Mouse (Mus musculus): ENCODE data around the gene Atp13a2.
A peak's percentile ranks its signal among the peaks of the same experiment; 100 is the strongest.

Atp13a2 gene

GRCm38 (mm10) chr4:140986711-140987395 lies at the start of gene Atp13a2:
Atp13a2 (plus strand) TSS chr4:140986873.
- DNase-seq (ENCODE audit: low spot score in 2 of 2) = peak; percentile 79 to 85

GRCm38 (mm10) chr4:140944356-140944755 lies 42.3 kb upstream of the Atp13a2 start:
- peak; percentile 63 to 68 for DNase-seq (ENCODE audit: low spot score in 2 of 2)

- DNase-seq (ENCODE audit: low spot score in 2 of 2) = peak; percentile 81 to 89
These were observed 41.7 kb upstream of the Atp13a2 start for GRCm38 (mm10) chr4:140944961-140945442.

GRCm38 (mm10) chr4:140945571-140945970 lies 41.1 kb upstream of the Atp13a2 start:
- no peak for DNase-seq (ENCODE audit: low spot score in 2 of 2)

- DNase-seq (ENCODE audit: low spot score in 2 of 2) = no peak
These were observed 40.6 kb upstream of the Atp13a2 start for GRCm38 (mm10) chr4:140946048-140946447.

- no peak for DNase-seq (ENCODE audit: low spot score in 2 of 2)
These were observed 40.0 kb upstream of the Atp13a2 start for GRCm38 (mm10) chr4:140946580-140947205.

GRCm38 (mm10) chr4:140947487-140948440 lies 38.9 kb upstream of the Atp13a2 start:
- no peak for DNase-seq (ENCODE audit: low spot score in 2 of 2)

- peak; percentile 56 to 59 for DNase-seq (ENCODE audit: low spot score in 2 of 2)
These were observed 38.2 kb upstream of the Atp13a2 start for GRCm38 (mm10) chr4:140948481-140948880.

GRCm38 (mm10) chr4:140949052-140949451 lies 37.6 kb upstream of the Atp13a2 start:
- no peak for DNase-seq (ENCODE audit: low spot score in 2 of 2)

- no peak for DNase-seq (ENCODE audit: low spot score in 2 of 2)
These were observed 37.1 kb upstream of the Atp13a2 start for GRCm38 (mm10) chr4:140949616-140950015.

- no peak for DNase-seq (ENCODE audit: low spot score in 2 of 2)
These were observed 36.1 kb upstream of the Atp13a2 start for GRCm38 (mm10) chr4:140950574-140950973.

- DNase-seq (ENCODE audit: low spot score in 2 of 2) = no peak
These were observed 34.6 kb upstream of the Atp13a2 start for GRCm38 (mm10) chr4:140951861-140952641.

GRCm38 (mm10) chr4:140957131-140957702 lies 29.5 kb upstream of the Atp13a2 start:
- DNase-seq (ENCODE audit: low spot score in 2 of 2) = no peak

GRCm38 (mm10) chr4:140957725-140958124 lies 28.9 kb upstream of the Atp13a2 start:
- DNase-seq (ENCODE audit: low spot score in 2 of 2) = peak; percentile 69 to 89

GRCm38 (mm10) chr4:140958319-140958718 lies 28.4 kb upstream of the Atp13a2 start:
- no peak for DNase-seq (ENCODE audit: low spot score in 2 of 2)

GRCm38 (mm10) chr4:140959128-140959679 lies 27.5 kb upstream of the Atp13a2 start:
- DNase-seq (ENCODE audit: low spot score in 2 of 2) = no peak

- DNase-seq (ENCODE audit: low spot score in 2 of 2) = no peak
These were observed 26.8 kb upstream of the Atp13a2 start for GRCm38 (mm10) chr4:140959715-140960479.

GRCm38 (mm10) chr4:140960781-140961466 lies 25.7 kb upstream of the Atp13a2 start, which contains the start of gene Sdhb:
Sdhb (plus strand) TSS chr4:140961203.
- peak; percentile 91 to 95 for DNase-seq (ENCODE audit: low spot score in 2 of 2)

Measured in thymus, postnatal 10 days (tissue).